In the genomic region with DNA sequence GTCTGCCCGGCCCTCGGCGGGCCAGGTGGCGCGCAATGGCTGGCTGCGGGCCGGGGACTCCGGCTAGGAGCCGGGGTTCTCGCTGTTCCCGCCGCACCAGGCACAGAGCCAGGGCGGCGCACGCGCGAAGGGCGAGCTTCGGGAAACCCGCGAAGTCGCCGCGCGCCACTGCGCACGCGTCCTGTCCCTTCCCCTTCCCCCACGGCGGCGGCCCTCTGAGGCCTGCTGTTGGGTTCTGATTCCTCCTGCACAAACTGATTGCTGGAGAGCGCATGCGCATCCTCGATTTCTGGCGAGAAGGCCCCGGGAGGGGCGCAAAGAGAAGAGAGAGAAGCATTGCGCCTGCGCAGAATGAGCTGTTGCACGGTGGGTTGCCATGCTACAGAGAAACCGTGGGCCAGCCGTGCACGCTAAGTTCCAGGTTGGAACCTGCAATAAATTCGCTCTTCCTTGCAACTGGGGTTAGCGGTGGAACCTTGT, we compare ENCODE assay signal across 8 mouse cellular contexts. TPM values are rescaled to one million over a fixed set of nuclear protein-coding genes. Genes with fewer than 3 reads are reported as not detected.
DNase-seq lines count a peak whose midpoint lies in the region; ATAC-seq and TF ChIP-seq lines count a peak whose summit lies in the region.

No protein-coding gene starts in this region.

- no peak for TF ChIP-seq EP300 in lung, postnatal 0 days (IDR thresholded peaks at IDR 0.05)

- TF ChIP-seq CTCF in lung, postnatal 0 days (IDR thresholded peaks at IDR 0.05), result peak; percentile 23; the same call in 1 of the 2 replicates

- H3K9ac ChIP-seq in lung, postnatal 0 days (replicated peaks; ENCODE audit: low read depth), result peak overlapping the region; percentile 41

- H3K27ac ChIP-seq in hindbrain, embryonic 10.5 days, result peak overlapping the region; percentile 96
- H3K27ac ChIP-seq in lung, postnatal 0 days (ENCODE audit: low read length), result peak overlapping the region; percentile 71

- peaks cover 31% of the 10 kb centered on the region for H3K36me3 ChIP-seq in hindbrain, embryonic 10.5 days
- peaks cover 5% of the 10 kb centered on the region; the same call in 1 of the 2 replicates for H3K36me3 ChIP-seq in lung, postnatal 0 days (ENCODE audit: insufficient read depth, low read length)

- H3K27me3 ChIP-seq in hindbrain, embryonic 10.5 days (ENCODE audit: insufficient read depth, poor library complexity, severe bottlenecking), result no peaks in the 10 kb centered on the region
- H3K27me3 ChIP-seq in lung, postnatal 0 days (replicated peaks; ENCODE audit: insufficient read depth, low read length), result no peaks in the 10 kb centered on the region

- H3K4me1 ChIP-seq in hindbrain, embryonic 10.5 days (replicated peaks), result peaks cover 53% of the 10 kb centered on the region
- peaks cover 16% of the 10 kb centered on the region for H3K4me1 ChIP-seq in lung, postnatal 0 days (ENCODE audit: insufficient read depth, low read depth, low read length)

- peak; percentile 69 for ATAC-seq in frontal cortex, adult (ENCODE audit: low TSS enrichment)
- ATAC-seq in lung, postnatal 0 days, result peak; percentile 91

- WGBS in hindbrain, embryonic 10.5 days, result under 1% methylated on average over 45 of the region's 45 CpGs
- 1% methylated on average over 30 of the region's 45 CpGs for WGBS in lung, postnatal 0 days

- peak; percentile 97 for DNase-seq in MEL-GATA-1-ER (ENCODE audit: extremely low read depth, low read depth)
- peak; percentile 99 for DNase-seq in cerebellum, adult 9-10 months
- DNase-seq in hindbrain, embryonic 10.5 days (ENCODE audit: low spot score), result peak; percentile 99
- peak; percentile 99 for DNase-seq in layer of hippocampus, adult 9-11 months
- peak; percentile 100 for DNase-seq in lung, postnatal 0 days (ENCODE audit: low spot score)
- peak; percentile 97 for DNase-seq in ovary, postnatal 14 days (ENCODE audit: low spot score)
- DNase-seq in thymus, postnatal 25 days, result peak; percentile 98

- H3K9me3 ChIP-seq in hindbrain, embryonic 10.5 days, result no peaks in the 10 kb centered on the region
- no peaks in the 10 kb centered on the region for H3K9me3 ChIP-seq in lung, postnatal 0 days (ENCODE audit: low read length)

- H3K4me3 ChIP-seq in hindbrain, embryonic 10.5 days, result peak overlapping the region; percentile 70
- H3K4me3 ChIP-seq in lung, postnatal 0 days (ENCODE audit: low read depth, low read length), result peak overlapping the region; percentile 74

- peak overlapping the region; percentile 88 for H3K4me2 ChIP-seq in lung, postnatal 0 days (replicated peaks; ENCODE audit: low read depth, low read length)

RNA-seq across cellular contexts. Expression of a gene that starts 0.6 kb away (rescaled TPM):
- 4.9 and 7.3 TPM in 2 replicates for polyA plus RNA-seq in hindbrain, embryonic 10.5 days (2016; fragmentation: Nextera tagmentation; extraction: Ambion mirVana)
- 2.1 and 3.4 TPM in 2 replicates for polyA plus RNA-seq in lung, postnatal 0 days (2015; fragmentation: Nextera tagmentation; extraction: Ambion mirVana)

RNA-seq across cellular contexts. Expression of a gene that starts 0.7 kb away (rescaled TPM):
- polyA plus RNA-seq in hindbrain, embryonic 10.5 days (2016; fragmentation: Nextera tagmentation; extraction: Ambion mirVana), result 166 and 177 TPM in 2 replicates
- polyA plus RNA-seq in lung, postnatal 0 days (2015; fragmentation: Nextera tagmentation; extraction: Ambion mirVana), result 165 and 177 TPM in 2 replicates

RNA-seq across cellular contexts. Expression of a gene that starts 1.1 kb away (rescaled TPM):
- polyA plus RNA-seq in hindbrain, embryonic 10.5 days (2016; fragmentation: Nextera tagmentation; extraction: Ambion mirVana), result 4.7 and 4.8 TPM in 2 replicates
- polyA plus RNA-seq in lung, postnatal 0 days (2015; fragmentation: Nextera tagmentation; extraction: Ambion mirVana), result 1.9 and 2.3 TPM in 2 replicates

RNA-seq across cellular contexts. Expression of a gene that starts 15.6 kb away (rescaled TPM):
- polyA plus RNA-seq in hindbrain, embryonic 10.5 days (2016; fragmentation: Nextera tagmentation; extraction: Ambion mirVana), result 0.44 and 0.47 TPM in 2 replicates
- 0.17 and 0.36 TPM in 2 replicates for polyA plus RNA-seq in lung, postnatal 0 days (2015; fragmentation: Nextera tagmentation; extraction: Ambion mirVana)

Comparison
In these comparisons a context has a peak if more than half of its experiments do, and no peak if none do; other contexts are left out.
1. Peak in every context shown above with its lines: DNase-seq, ATAC-seq, H3K4me3 ChIP-seq and H3K27ac ChIP-seq.